Mouse (Mus musculus): Measurements from ENCODE around the gene Zfp827.
"Not testable (repeated sequence)": the region's sequence is repeated elsewhere in the genome, so short reads cannot be mapped to it uniquely, and the experiment has no call there.

Gene Zfp827

GRCm38 (mm10) chr8:79113533-79113932 lies 85.3 kb downstream of the Zfp827 start:
- DNase-seq, result no peak

GRCm38 (mm10) chr8:79114561-79114960 lies 86.3 kb downstream of the Zfp827 start:
- DNase-seq, result peak; percentile 56 to 72

GRCm38 (mm10) chr8:79116436-79116835 lies 88.2 kb downstream of the Zfp827 start:
- no peak for DNase-seq

- peak in 1 of 2 experiments; percentile 3 for DNase-seq
Measured at GRCm38 (mm10) chr8:79117711-79118110, 89.5 kb downstream of the Zfp827 start.

GRCm38 (mm10) chr8:79121614-79122013 lies 93.4 kb downstream of the Zfp827 start:
- DNase-seq, result no peak

GRCm38 (mm10) chr8:79124231-79124630 lies 96.0 kb downstream of the Zfp827 start:
- no peak for DNase-seq

- DNase-seq, result peak in 1 of 2 experiments; percentile 32
Measured at GRCm38 (mm10) chr8:79127211-79127816, 99.1 kb downstream of the Zfp827 start.

GRCm38 (mm10) chr8:79128534-79128933 lies 100.3 kb downstream of the Zfp827 start:
- DNase-seq, result not testable (repeated sequence)

GRCm38 (mm10) chr8:79139614-79140013 lies 111.4 kb downstream of the Zfp827 start:
- DNase-seq, result no peak

- no peak for DNase-seq
Measured at GRCm38 (mm10) chr8:79140981-79141380, 112.7 kb downstream of the Zfp827 start.

- DNase-seq, result no peak
Measured at GRCm38 (mm10) chr8:79141592-79141991, 113.4 kb downstream of the Zfp827 start.

GRCm38 (mm10) chr8:79143729-79144128 lies 115.5 kb downstream of the Zfp827 start:
- DNase-seq, result no peak

GRCm38 (mm10) chr8:79145210-79145609 lies 117.0 kb downstream of the Zfp827 start:
- no peak for DNase-seq

- no peak for DNase-seq
Measured at GRCm38 (mm10) chr8:79145626-79146025, 117.4 kb downstream of the Zfp827 start.

GRCm38 (mm10) chr8:79148799-79149198 lies 120.6 kb downstream of the Zfp827 start:
- DNase-seq, result no peak

GRCm38 (mm10) chr8:79149880-79150279 lies 121.6 kb downstream of the Zfp827 start:
- DNase-seq, result no peak

- DNase-seq, result no peak
Measured at GRCm38 (mm10) chr8:79150544-79151192, 122.4 kb downstream of the Zfp827 start.

- no peak for DNase-seq
Measured at GRCm38 (mm10) chr8:79151644-79152043, 123.4 kb downstream of the Zfp827 start.

GRCm38 (mm10) chr8:79153201-79153600 lies 125.0 kb downstream of the Zfp827 start:
- DNase-seq, result peak; percentile 41 to 58

GRCm38 (mm10) chr8:79153637-79154036 lies 125.4 kb downstream of the Zfp827 start:
- DNase-seq, result no peak

GRCm38 (mm10) chr8:79155556-79156161 lies 127.4 kb downstream of the Zfp827 start:
- no peak for DNase-seq

- no peak for DNase-seq
Measured at GRCm38 (mm10) chr8:79157366-79157765, 129.1 kb downstream of the Zfp827 start.

GRCm38 (mm10) chr8:79158357-79158756 lies 130.1 kb downstream of the Zfp827 start:
- no peak for DNase-seq

GRCm38 (mm10) chr8:79159397-79159796 lies 131.2 kb downstream of the Zfp827 start:
- DNase-seq, result no peak

Data from kidney, postnatal 36 days (tissue).